Mouse (Mus musculus): ENCODE results near the gene Smurf1.

DNA sequence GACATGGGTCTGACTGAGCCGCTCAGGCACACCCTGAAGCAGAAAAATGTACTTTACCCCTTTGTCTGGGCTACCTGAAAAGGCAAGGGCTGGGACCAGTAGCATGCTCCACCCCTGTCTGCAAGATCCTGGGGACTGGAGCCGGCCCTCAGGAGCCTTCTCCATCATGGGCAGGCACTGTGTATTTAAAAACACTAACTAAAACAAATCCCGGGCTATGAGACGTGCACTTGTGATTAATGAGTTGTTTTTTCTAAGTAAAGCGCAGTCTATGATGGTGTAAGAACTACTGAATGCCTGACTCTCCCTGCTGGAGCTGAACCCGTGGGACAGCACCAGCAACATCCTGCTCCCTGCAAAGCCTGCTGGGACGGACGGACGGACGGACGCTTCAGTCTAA lies 17.2 kb downstream of the Smurf1 start:
- TF ChIP-seq EP300 (IDR thresholded peaks at IDR 0.05; ENCODE audit: insufficient read depth, low read depth, low read length) (no peak), CTCF (IDR thresholded peaks at IDR 0.05; ENCODE audit: low read depth, low read length) (no peak)

Measured in ES-Bruce4 (cell line).